Mouse (Mus musculus) ovary, postnatal 14 days (tissue): ENCODE measurements around the gene Gm26558.
A peak's percentile ranks its signal among the peaks of the same experiment; 100 is the strongest.

ENCODE experiments used
- DNase-seq: peaks from one replicate; pipeline ENCODE4 v3.0.0; 2022; ENCODE audit warnings: low spot score

Gene Gm26558

DNA sequence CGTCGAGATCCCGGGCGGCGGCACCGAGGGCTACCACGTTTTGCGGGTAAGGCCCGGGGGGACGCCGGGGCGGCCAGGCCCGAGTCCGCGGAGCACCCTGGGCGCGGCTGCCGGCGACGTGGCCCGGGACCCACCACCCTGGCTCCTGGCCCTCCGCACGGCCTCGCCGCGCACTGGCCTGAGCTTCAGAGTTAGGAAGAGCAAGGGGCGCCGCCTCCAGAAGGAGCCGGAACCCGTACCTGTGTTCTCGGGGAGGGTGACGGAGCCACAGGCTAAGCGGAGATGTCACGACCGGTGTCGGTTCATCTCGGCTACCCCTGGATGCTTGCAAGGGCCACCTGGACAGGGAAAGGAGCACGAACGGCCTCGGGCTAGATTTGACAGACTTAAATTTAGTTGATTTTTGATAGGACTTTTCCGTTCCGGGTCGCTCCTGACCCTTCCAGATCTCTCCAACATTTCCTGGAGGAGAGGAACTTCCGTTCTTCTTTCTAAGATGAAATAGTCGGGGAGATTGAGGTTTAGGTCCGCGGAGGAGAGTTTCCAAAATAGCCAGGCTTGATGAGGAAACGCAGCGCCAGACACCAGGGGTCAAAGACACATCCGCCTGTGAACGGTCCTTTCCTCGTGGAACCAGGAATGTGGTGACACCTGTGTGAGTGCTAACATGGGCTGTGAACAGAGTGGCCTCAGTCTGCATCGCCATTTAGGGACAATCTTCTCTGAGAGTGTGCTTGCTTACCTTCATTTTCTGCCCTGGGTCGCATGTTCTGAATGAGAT is at the start of gene Gm26558:
Gene Gm26558 (minus strand): TSS at position 394 of the 781 bp plus-strand sequence.
- DNase-seq: no peak

DNA sequence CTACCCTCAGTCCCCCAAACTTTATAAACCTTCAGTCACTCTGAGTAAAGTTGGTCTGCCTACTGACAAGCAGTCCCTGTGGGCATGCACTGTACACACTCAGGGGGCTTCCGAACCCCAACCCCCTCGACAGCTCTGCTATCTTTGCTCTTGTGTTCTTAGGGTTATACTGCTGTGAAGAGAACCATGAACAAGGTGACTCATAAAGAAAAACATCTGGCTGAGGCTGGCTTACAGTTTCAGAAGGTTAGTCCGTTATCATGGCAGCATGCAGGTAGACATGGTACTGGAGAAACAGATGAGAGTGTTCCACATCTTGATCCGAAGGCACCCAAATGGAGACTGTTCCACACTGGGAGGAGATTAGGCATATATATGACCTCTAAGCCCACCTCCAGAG is 49.0 kb upstream of the Gm26558 start:
- DNase-seq: no peak

DNA sequence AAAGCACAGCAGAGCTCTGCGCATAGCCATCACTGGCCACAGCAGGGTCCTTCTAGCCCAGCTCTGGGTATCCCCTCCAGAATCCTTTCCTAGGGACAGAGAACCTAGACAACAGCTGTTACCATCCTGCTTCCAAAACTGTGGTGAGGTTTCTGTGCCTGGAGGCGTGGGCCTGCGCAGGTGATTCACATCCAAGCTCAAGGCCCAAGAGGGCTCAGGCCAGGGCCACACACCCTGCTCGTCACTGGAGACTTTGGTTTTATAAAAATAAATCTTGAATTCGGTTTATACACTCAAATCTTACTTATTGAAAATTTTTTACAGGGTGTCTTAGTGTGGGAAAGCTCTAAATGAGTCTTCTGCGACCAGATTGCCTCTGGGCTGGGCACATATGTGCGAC is 48.3 kb upstream of the Gm26558 start:
- DNase-seq: no peak

DNA sequence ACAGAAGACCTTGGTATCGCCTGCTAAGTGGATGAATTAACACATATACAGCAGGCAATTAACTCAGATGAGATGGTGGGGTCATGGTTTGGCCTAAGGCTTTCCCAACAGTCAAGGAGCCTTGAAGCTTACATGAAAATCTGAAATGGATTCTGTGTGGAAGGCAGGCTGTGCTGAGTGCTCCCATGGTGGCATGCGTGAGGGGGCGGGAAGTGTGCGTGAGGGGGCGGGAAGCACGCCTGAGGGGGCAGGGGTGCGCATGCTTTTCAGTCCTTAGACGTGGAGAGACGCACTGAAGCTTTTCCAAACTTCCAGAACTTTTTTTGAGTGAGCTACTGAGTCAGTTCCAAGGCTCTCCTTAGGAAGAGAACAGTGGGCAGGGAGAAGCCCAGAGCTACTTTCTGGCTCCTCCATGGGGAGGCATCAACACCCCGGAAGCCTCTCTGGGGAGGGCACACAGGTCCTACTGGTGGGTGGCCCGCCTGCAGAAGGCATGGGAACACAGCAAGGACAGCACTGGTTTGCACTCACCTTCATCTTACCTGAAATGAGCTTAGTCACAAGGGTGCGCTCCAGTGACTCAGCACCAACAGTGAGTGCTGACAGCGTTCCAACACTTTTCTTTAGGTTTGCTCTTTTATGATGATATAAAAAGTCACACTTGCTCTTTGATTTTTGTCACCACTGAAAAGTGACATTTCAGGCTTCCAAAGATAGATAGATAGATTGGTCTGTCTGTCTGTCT is 47.2 kb upstream of the Gm26558 start:
- no peak for DNase-seq

DNA sequence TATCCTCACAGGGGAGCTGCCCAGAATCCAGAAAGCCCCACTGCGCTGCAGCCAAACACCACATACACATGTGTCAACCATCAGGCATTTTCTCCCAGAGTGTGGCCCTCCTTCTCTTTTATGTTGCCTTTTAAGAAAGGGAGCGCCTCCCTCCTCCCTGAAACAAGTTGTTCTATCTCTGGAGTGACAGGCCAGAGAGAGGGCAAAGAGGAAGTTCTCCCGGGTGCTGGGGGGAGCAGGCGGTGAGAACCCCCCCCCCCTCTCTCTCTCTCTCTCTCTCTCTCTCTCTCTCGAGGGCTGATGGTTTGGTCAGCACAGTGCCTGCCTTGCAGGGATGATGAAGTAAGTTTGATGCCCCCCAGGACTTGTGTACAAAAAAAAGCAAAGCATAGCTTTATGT is 40.5 kb upstream of the Gm26558 start:
- DNase-seq: no peak

DNA sequence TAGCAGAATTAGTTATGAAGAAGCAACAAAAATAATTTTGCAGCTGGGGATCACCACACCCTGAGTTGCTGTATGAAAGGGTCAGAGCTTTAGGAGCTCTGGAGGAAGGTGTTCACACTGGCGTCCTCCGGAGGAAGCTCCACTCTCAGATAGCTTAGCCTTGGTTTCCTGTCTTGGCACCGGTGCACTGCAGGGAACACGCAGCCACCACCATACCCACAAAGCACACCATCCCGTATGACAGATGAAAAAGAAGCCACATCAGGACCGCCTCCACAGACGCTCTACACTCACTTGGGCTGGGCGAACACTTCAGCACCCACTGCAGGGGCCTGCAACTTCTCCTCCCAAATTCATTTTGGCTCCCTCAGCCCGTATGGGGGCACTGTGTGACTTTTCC is 39.7 kb upstream of the Gm26558 start:
- no peak for DNase-seq

DNA sequence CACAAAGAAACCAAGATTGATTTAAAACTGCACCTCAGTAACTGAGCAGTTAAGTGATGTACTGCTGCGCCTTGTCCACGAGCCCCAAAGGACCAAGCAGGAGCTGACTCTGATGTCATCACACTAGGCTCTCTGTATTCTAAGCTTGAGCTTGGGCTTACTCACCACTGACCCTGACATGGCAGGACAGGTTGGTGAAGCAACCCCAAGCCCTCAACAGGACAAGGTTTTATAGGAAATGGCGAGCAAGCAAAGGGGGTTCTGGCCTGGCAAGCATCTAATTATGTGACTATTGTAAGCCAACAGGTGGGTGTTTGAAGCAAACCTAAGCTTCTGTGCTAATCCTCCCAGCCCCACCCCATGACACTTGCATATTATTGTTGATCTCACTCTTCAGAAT is 38.9 kb upstream of the Gm26558 start:
- DNase-seq: no peak

DNA sequence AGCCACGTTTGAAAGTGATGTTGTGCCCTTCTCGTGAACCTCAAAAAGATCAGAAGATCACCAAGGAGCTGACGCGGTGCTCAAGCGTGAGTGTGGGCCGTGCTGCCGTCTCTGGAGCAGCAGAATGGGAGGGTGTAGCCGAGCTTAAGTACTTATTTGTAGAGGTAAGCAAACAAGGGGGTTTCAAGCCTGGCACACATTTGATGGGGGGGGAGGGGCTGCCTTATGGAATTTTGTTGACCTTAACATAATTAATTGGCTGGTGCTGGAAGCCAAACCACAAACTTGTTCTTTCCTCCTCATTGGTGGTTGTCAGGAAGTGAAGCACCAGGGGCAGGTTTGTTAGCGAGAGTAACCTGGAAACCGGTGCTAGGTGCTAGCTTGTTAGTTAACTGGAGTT is 33.8 kb upstream of the Gm26558 start:
- no peak for DNase-seq

DNA sequence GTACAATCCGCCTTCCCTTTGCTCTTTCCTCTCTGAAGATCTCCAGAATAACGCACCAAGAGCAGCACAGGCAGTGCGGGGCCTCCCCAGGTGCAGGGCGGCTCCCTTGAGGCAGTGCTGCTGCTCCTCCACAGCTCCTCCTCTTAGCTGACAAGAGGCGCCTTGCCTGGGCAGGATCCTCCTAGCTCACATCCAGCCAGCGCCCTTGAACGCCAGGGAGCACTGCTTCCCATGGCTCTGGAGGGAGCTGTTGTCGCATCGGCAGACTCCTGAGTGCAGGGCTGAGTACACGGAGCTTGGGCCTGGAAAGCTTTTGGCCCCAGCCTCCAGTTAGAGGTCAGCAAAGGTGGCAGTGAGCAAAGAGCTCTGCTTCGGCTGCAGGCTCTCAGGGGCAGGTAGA is 28.3 kb upstream of the Gm26558 start:
- no peak for DNase-seq

DNA sequence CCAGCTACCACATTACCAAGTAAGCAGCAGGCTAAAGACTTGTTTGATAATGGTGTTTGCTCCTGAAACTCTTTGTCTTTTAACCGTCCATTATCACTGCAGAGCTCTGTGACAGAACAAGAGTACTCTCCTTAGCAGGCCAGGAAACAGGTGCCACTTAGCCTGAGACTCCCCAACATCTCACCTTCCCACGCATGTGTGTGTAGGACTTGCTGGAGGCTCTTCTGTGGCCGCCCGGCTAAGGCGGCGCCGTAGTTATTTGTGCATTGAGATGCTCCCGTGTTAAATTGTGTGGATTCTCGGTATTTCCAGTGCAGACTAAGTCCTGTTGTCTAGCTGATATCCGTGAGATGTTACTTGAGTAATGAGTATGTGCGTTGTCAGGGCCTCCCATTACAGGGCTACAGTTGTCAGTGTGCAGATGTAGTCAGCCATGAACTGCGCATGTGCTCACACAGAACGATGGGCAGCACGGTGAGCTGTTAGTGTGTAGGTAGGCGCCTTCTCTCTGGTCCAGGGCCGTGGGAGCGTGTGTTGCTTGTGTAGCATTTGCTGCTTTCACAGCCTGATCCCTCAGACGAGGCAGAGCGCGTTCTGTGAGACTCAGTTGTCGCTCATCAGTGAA is 26.7 kb upstream of the Gm26558 start:
- no peak for DNase-seq

DNA sequence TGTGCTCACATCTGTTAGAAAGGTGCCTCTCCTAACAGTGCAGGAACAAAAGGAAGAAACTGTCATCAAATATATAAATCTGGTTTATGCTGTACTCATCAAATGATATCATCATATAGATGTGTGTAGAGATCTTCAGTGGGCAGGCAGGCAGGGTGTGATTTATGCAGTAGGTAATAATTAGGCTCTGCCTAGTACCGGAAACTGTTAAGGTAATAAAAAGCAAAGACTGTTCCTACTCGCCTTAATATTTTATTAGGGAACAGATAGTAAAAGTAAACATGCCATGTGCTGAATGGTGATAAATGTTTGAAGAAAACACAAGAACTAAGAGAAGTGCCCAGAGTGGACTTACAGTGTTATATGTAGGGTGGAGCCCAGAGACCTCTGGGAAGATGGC is 20.4 kb upstream of the Gm26558 start:
- no peak for DNase-seq

DNA sequence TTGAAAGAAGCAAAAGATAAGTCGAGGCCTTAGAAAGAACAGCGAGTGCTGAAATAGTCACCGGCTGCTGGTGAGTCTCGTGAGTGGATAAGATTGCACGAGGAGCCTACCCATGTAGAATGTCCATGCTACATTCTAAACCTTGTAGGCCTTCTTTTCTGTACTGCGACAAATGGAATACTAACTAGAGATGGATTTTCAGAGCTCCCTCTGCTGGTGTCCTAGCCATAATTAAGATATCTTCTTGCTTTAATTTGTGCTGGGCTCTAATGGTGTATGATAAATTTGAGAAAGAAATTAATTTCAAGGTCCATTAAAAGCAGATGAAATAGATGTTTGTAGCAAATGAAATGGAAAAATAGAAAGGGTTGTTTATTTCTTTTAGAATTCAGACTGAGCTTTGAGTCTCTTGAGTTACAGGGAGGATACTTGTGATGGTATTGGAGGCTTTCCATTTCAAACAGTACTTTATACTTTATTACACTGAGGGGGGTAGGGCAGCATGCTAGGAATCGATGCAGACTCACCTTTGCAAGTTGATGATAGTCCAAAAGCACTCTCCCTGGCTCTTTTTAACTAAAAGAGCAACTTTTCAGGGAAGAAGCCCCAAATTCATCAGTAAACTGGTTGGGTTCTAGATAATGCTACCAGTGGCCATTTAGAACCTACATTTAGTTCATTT is 11.7 kb upstream of the Gm26558 start:
- no peak for DNase-seq

DNA sequence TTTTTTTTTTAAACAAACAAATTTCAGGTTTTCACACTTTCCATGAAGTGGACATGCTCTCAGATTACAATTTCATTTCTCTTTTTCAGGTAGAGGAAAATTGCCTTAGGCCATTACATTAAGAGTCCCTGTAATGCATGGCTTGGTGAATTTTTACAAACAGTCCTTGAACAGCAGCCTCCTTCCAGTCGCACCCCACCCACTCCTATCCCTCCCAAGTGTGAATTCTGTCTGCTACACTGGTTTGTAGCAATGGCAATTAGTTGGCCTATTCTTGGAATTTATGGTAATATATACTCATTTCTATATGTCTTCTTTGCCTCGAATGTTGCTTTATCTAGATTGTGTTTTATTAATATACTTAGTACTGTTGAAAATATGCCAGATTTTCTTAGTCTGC is 10.6 kb upstream of the Gm26558 start:
- no peak for DNase-seq

DNA sequence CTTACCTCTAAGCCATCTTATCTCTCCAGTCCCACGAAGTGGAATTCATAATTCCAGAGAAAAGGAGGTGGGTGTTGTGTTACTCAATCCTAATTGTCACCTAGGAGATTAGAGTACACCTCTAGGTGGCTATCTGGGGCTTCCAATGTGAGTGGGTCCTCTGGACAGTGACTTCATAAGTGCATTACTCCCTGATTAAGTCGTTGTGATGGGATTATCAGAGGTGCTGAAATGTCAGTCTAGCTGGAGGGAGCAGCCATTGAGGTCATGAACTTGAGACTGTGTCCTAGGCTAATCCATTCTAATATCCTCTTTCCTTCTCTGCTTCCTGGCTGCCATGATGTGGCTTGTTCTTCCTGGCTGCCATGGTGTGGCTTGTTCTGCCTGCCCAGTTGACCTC is 8.0 kb upstream of the Gm26558 start:
- no peak for DNase-seq

DNA sequence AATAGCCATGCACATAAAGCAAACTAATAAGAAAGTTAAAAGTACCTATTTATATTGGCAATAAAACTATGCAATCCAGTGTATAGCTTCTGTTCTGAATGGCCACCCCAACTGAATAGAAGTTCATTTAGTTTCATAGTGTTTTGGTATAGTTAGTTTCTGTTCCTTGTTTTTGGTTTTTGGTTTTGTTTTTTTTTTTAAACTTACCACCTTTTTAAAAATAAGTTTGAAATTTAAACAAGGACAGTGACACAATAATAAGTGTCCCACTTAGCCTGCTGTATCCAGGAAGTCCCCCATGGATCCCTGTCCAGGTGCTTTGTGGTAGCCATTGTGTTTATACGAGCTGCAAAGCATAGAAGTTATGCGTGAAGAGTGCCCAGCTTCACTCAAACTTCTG is 7.3 kb upstream of the Gm26558 start:
- no peak for DNase-seq

DNA sequence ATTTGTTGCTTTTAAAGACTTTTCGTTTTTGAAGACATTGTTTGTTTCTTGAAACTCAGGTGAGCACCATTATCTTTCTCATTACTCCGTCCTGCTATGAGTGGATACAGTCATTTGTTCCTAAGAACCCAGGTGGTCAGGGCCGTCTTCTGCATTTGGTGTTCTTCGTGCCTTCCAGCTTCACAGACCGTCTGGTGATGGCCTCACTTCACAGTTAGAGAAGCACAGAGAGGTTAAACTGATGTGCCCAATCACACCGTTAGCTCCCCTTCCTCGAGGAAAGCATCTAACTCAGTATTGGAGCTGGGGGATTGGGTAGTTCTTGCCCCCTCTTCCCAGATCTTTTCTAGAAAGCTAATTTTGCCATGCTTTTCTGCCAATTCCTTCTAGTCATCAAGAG is 5.1 kb upstream of the Gm26558 start:
- DNase-seq: no peak

DNA sequence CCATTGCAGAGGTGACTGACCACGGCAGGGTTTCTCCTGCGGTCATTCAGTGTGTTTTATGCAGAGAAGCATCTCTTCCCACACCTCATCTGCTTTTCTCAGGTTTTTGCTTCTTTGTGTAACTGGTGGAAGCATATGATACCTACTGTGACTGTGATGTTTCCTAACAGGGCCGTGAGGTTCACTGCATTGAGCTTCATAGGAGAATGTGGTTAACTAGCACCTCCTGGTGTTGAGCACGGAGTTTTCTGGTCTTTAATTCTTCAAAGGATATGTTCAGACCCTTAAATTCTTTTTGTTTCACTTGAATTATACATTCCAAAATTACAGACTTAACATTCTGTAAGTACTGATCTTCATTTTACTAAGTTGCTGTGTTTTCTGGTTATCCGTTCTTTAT is 1.9 kb upstream of the Gm26558 start:
- DNase-seq: no peak

DNA sequence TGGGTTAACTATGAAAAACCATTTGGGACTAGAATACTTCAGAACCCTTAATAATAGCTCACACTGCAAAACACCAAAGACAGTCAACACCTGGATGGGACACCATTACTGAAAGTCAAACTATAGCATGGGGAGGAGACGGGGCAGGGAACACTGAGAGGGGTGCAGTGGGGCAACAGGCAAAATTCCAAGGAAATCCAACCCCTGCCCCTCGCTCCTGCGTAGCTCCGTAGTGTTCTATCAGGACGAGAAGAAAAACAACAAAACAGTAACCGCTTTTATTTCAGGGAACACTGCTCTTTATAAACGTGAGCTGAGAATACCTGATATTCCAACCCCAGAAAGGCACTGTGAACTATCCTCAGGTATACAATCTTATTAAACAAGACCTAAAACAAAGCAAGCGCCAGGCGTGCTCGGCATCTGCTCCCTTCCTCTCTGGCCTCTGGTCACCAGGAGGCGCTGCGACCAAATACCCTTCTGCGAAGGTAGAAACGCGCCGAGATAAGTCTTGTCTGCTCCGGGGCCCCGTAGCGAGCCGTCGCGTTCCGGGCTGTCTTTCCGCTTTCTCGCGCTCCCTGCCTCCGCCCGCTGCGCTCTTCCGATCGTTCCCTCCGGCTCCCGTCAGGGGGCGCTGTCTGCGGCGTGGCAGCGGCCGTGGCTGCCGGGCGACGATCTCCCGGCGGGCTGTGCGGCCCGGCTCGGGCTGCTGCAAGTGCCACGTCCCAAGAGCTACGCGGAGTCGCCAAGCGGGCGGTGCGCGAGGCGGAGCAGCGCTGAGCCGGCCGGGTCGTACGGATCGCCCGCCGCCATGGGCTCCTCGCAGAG is 807 bp downstream of the Gm26558 start, which contains the start of gene Gorasp2:
Gene Gorasp2 (plus strand): TSS at position 690 of the 828 bp plus-strand sequence.
- DNase-seq: peak; percentile 92

DNA sequence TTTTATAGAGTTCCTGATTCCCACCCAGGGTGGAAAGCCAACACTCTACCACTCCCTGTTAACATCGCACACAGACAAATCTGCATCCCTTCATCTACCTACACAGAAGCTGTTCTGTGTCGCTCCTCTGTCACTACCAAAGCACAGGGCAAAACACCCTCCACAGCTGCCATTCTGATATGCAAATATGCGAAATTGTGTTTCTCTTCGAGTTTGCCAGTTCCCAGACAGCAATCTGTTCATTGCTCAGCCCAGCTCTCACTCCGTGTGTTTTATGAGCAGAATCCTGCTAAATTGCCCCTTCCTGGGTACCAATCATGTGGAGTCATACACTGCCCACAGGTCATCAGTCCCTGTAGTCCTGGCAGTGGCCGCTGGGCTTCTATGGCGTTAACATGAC is 4.8 kb downstream of the Gm26558 start:
- DNase-seq: no peak

DNA sequence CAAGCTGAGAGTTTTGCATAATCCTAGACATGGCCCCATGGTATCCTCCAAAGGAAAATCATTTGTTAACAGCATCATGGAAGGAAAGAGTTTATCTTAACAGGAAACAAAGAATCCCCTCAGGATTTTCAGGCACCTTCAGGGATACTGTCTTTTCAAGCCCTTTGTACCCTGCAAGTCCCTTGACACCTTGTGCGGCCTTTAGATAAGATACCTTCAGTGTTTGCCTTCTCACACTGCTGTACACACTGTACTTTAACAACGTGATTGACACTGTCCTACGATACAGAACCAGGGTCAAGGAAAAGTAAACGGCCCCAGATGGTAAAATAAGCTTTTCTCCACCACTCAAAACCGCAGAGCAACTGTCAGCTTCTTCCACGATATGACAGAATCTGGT is 10.1 kb downstream of the Gm26558 start:
- DNase-seq: no peak

DNA sequence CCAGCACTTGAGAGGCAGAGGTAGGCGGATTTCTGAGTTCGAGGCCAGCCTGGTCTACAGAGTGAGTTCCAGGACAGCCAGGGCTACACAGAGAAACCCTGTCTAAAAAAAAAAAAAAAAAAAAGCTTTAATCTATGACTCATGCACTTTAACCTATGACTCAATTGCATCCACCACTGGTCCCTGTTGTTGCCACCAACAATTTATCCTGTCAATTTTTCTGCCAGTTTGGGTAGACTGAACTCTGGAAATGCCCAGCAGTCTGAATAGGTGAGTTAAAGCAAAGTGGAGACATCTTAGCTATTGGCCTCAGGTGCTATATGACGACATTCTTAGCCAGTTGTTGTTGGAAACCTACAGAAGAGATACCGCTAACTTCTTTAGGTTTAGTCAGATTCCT is 12.4 kb downstream of the Gm26558 start:
- no peak for DNase-seq

DNA sequence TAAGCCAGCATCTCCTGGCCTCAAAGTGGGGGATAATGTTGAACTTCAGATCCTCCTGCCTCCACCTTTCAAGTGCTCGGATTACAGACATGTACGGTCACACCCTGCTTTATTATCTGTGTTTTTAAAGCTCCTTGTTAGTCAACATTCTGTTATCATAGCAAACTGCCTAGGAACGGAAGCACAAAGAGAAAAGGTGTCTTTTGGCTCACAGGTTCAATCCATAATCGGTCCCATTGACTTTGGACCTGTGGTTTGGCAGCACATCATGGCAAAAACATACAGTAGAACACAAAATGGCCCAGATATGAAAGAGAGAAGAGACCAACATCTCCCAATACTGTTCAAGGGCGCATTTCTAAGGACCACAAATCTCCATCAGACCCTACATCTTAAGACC is 13.6 kb downstream of the Gm26558 start:
- no peak for DNase-seq
